Mouse (Mus musculus) cerebellum, postnatal 36 days (tissue): ENCODE results near the gene Fpr-rs7.

Experiments used
- DNase-seq, 2 experiments: peaks; one replicate each; pipeline ENCODE4 v3.0.0; 2021 to 2022; ENCODE audit warnings: mixed read lengths in 2 of 2

Gene Fpr-rs7

DNA sequence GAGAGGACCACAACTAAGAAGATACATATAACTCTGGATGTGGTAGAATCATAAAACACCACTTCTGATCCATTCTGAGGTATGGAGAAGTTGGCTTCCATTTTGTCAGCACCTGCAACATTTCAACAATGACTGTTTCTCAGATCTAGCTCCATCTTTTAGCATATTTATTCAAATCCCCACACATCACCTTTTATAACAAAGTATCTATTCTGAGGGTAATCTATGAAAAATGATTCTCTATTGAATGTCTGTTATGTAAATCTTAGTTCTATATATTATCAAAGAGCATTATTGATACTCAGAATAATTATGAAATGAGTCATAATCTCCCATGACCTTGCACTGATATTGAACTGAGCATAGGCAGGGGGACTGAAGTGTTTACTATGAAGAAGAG is at the start of gene Fpr-rs7:
Gene Fpr-rs7, minus strand, starts transcription at position 101 of the 400 bp plus-strand sequence.
- no peak for DNase-seq

DNA sequence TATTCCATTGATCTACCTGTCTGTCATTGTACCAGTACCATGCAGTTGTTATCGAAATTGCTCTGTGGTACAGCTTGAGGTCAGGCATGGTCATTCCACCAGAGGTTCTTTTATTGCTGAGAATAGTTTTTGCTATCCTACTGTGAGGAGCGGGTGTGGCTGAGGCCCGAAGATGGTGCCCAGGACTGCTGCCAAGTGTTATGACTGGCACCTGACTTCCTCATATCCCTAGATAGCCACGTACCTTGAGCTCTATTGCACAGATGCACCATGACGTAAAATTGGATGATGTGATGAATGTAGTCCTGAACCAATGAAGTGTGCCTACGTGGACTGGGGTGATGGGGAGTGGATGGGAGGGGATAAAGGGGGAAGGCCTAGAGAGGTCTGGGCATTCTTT is 39.9 kb downstream of the Fpr-rs7 start:
- no peak for DNase-seq

DNA sequence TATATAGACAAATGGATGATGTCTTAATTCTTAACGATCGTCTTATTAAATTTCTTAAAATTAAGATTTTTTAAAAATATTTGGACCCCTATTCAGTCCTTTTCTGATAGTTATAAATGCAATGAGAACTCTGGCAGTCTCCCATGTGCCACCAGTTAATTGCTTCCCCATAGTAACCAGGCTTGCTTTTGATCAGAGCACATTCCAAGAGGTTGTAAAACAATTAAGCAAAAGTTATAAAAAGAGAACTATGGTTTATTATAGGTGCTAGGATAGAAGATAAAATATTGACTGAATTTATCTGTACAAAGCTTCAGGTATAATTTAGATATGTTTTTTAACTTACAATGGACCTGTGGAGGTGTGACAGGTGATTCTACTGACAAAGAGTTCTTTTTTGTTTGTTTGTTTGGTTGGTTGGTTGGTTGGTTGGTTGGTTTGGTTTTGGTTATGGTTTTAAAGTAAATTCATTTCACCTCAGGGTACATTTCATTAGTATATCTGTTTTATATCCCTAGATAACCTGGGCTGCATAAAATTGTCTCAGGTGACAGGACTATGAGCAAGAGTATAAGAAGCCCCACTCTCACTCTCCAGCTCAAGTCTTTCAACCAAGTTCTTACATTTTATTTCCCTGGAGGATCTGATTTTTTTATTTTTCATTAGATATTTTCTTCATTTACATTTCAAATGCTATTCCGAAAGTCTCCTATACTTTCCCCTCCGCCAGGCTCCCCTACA is 42.2 kb downstream of the Fpr-rs7 start:
- DNase-seq = no peak
